Mouse (Mus musculus) midbrain, embryonic 14.5 days (tissue): ENCODE measurements at regions not wholly inside any gene's neighbourhood (a gene's known extent, or its start where the extent isn't known, plus 50 kb on each side); places are given as distances from the start of the nearest gene placed in this dataset.

Experiments
- ATAC-seq: fragments of 200-750 bp; cut with Nextera tagmentation; 2 replicates; pipeline ENCODE4 v1.8.0; 2017; ENCODE audit warnings: moderate number of reproducible peaks, moderate library complexity; ENCODE audit not compliant: low FRiP score, low TSS enrichment
- DNase-seq: peaks from one replicate; pipeline ENCODE4 v3.0.0-alpha.2; 2015
- H3K27ac ChIP-seq: fragments of 300-500 bp; sonication (generic); replicated peaks from 2 replicates; pipeline ENCODE4 v1.5.1; 2014; ENCODE audit warnings: mild to moderate bottlenecking, low read depth, low read length, moderate library complexity
- H3K27me3 ChIP-seq: fragments of 300-500 bp; sonication (generic); 2 replicates; pipeline ENCODE4 v1.6.1; 2014; ENCODE audit warnings: low read length, control low read depth, mixed read lengths; ENCODE audit not compliant: control insufficient read depth, insufficient read depth
- H3K36me3 ChIP-seq: fragments of 300-500 bp; sonication (generic); 2 replicates; pipeline ENCODE4 v1.6.1; 2014; ENCODE audit warnings: low read length, control low read depth; ENCODE audit not compliant: control insufficient read depth, insufficient read depth
- H3K4me1 ChIP-seq: fragments of 300-500 bp; sonication (generic); 2 replicates; pipeline ENCODE4 v1.6.1; 2014; ENCODE audit warnings: mild to moderate bottlenecking, antibody characterized with exemption, low read length, control low read depth; ENCODE audit not compliant: control insufficient read depth, insufficient read depth
- H3K4me2 ChIP-seq: fragments of 300-500 bp; sonication (generic); 2 replicates; pipeline ENCODE4 v1.6.1; 2014; ENCODE audit warnings: mild to moderate bottlenecking, low read length, moderate library complexity
- H3K4me3 ChIP-seq: fragments of 300-500 bp; sonication (generic); replicated peaks from 2 replicates; pipeline ENCODE4 v1.5.1; 2014; ENCODE audit warnings: low read depth, low read length
- H3K9ac ChIP-seq: fragments of 300-500 bp; sonication (generic); replicated peaks from 2 replicates; pipeline ENCODE4 v1.6.1; 2014; ENCODE audit warnings: mild to moderate bottlenecking, low read length, moderate library complexity
- H3K9me3 ChIP-seq: fragments of 300-500 bp; sonication (generic); 2 replicates; pipeline ENCODE4 v1.6.1; 2016; ENCODE audit warnings: low read length, control low read depth, mixed read lengths; ENCODE audit not compliant: control insufficient read depth
- WGBS: fragments of 180-500 bp; shearing (Covaris S2); extraction: QIAGEN DNeasy Blood & Tissue Kit; methylation state at CpG from one replicate; pipeline ENCODE4 v1.1.7; 2014; 5-methylcytosine and 5-hydroxymethylcytosine counted together

DNA sequence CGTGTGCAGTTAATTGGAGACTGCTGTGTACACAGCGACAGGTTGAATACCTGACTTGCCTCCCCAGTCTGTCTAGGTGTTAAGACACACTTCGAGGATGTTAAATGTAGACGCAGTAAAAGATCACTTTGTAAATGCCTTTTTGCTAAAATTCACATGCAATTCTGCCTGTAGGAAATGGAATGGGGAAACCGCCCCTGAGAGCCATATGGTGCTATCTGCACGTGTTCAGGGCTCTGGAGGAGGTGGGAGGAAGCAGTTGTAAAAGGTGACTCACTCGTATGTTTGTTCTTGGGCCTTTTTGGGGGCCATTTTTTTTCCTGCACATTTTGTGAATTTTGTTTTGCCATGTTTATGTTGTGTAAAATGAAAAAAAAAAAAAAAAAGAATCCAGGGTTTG is 159.6 kb upstream of the Gjb5 start:
- Histone ChIP-seq H3K36me3 (no peaks in the 10 kb centered on the region), H3K27ac (no peak overlapping the region), H3K4me1 (no peaks in the 10 kb centered on the region), H3K9ac (no peak overlapping the region), H3K9me3 (no peaks in the 10 kb centered on the region), H3K4me3 (no peak overlapping the region), H3K27me3 (no peaks in the 10 kb centered on the region), H3K4me2 (no peak overlapping the region)
- no peak for DNase-seq
- ATAC-seq, result no peak
- 89% methylated on average over 7 of the region's 7 CpGs for WGBS

DNA sequence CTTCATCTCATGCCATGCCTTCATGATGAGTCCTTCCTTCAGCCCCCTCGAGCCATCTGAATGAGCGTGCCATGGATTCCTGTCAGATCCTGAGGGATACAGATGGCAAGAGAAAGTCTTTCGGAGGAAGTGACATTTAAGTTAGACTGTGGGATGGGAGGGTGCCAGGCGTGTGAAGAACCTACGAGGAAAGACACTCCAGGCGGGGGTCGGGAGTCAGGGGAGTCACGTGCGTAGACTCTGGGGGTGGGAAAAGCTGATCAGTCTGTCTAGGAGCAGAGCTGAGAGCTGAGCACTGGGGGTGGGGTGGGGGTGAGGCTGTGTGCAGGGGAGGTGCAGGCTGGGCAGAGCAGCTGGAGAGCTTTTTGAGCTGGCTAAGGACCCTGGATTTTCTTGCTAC is 152.0 kb upstream of the Gjb5 start:
- ATAC-seq, result no peak
- no peaks in the 10 kb centered on the region for H3K36me3 ChIP-seq
- 88% methylated on average over 9 of the region's 9 CpGs for WGBS
- H3K9me3 ChIP-seq, result no peaks in the 10 kb centered on the region
- no peak overlapping the region for H3K4me2 ChIP-seq
- no peak overlapping the region for H3K4me3 ChIP-seq
- H3K4me1 ChIP-seq, result no peaks in the 10 kb centered on the region
- H3K9ac ChIP-seq, result no peak overlapping the region
- H3K27me3 ChIP-seq, result no peaks in the 10 kb centered on the region
- DNase-seq, result no peak
- H3K27ac ChIP-seq, result no peak overlapping the region

DNA sequence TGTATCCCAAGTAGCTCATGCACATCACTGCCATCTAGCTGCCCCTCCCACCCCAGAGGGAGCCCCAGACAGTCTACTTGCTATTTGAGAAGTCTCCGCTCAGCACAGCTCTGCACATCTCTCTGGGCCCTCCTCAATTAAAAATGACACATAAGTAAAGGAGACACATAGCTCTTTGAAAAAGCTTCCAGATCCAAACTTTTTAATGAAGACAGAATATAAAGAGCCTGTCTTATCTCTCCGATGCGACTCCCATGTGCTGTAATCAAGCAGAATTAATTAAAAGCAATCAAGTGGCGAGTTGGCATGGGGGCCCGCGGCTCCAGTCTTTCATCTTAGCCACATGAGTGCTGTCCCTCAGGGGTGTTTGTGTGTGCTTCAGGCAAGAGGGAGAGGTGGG is 144.6 kb upstream of the Gjb5 start:
- Histone ChIP-seq H3K27me3 (no peaks in the 10 kb centered on the region), H3K4me3 (no peak overlapping the region), H3K36me3 (no peaks in the 10 kb centered on the region), H3K4me1 (no peaks in the 10 kb centered on the region), H3K9me3 (no peaks in the 10 kb centered on the region), H3K27ac (no peak overlapping the region), H3K9ac (no peak overlapping the region), H3K4me2 (no peak overlapping the region)
- WGBS, result 75% methylated on average over 6 of the region's 6 CpGs
- no peak for ATAC-seq
- DNase-seq, result no peak

- Histone ChIP-seq H3K9me3 (no peaks in the 10 kb centered on the region), H3K36me3 (no peaks in the 10 kb centered on the region), H3K27me3 (no peaks in the 10 kb centered on the region), H3K27ac (no peak overlapping the region), H3K4me2 (no peak overlapping the region), H3K4me1 (no peaks in the 10 kb centered on the region), H3K4me3 (no peak overlapping the region), H3K9ac (no peak overlapping the region)
- ATAC-seq, result no peak
- 89% methylated on average over 7 of the region's 7 CpGs for WGBS
- no peak for DNase-seq
Measured at GRCm38 (mm10) chr4:127501881-127502280, 143.9 kb upstream of the Gjb5 start.

DNA sequence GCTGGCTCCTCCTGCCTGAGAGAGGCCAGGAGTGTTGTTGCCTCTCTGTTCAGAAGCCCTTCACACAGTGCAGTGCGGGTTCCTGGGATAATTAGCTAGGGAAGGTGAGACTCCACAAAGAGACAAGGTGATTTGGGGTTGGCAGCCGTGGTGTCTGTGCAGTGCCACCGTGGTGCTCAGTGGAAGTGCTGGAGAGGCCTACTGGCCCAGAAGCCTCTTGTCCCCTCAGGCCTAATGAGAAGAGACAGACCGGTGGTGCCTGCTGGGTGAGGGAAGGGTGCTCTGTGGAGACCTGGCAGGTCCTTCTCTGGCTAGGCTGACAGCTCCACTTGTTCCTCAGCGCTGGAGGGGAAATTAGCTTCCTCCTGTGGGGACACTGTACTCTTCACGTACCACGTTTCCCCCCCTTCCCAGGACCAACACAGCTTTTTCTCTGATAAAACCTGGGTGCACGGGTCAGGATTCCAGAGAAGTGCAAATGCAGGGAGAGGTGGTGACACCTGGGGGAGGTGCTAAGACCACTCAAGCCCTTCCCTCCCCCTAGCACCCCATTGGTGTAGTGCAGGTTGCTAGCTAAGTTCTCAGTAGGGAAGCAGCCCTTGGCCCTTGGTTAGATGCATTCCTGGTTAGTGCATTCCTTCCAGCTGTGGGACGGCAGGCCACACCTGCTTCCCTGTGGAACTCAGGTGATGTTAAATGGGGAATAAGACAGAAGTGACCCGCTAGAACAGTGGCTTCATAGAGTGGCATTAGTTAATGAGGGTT is 129.2 kb upstream of the Gjb5 start:
- DNase-seq, result no peak
- Histone ChIP-seq H3K9ac (no peak overlapping the region), H3K4me1 (no peaks in the 10 kb centered on the region), H3K27ac (no peak overlapping the region), H3K9me3 (no peaks in the 10 kb centered on the region), H3K36me3 (no peaks in the 10 kb centered on the region), H3K4me3 (no peak overlapping the region), H3K4me2 (no peak overlapping the region), H3K27me3 (no peaks in the 10 kb centered on the region)
- 45% methylated on average over 10 of the region's 10 CpGs for WGBS
- no peak for ATAC-seq

DNA sequence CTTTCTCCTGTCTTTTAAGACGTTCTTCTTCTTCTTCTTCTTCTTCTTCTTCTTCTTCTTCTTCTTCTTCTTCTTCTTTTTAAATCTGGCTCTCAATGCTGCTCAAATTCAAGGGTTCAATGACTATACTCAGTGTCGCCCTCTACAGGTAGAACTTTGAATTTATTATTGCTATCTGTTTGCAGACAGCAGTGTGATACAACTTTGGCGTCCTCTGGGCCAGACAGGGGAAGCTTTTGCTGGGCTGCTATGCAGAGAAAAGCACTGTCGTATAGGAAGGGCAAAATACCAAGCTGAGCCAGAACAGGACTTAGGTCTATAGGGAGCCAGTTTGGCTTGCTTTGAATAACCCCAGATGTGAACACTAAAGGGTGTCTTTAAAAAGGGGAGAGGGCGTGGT is 127.3 kb upstream of the Gjb5 start:
- Histone ChIP-seq H3K9me3 (no peaks in the 10 kb centered on the region), H3K9ac (no peak overlapping the region), H3K27ac (no peak overlapping the region), H3K27me3 (no peaks in the 10 kb centered on the region), H3K4me2 (no peak overlapping the region), H3K4me1 (no peaks in the 10 kb centered on the region), H3K4me3 (no peak overlapping the region), H3K36me3 (no peaks in the 10 kb centered on the region)
- DNase-seq, result peak; percentile 19
- no peak for ATAC-seq
- WGBS, result 81% methylated on average over 5 of the region's 5 CpGs

DNA sequence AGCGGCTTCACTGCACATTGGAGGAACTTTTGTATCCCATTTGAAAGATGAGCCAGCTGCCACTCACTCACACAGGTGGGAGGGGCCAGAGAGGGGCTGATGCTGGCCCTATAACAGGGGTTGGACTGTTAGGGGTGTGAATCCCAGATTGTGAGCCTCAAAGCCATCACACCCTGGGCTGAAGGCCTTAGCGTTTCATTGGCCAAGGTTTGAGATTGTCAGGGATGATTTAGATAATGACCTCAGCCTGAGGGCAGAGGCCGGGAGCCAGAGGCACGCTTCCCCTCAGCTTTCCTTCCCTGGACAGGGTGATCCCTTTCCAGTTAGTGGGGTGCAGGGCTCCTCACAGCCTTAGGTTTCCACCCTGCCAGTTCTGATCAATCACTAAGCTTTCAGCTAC is 124.5 kb upstream of the Gjb5 start:
- H3K36me3 ChIP-seq, result no peaks in the 10 kb centered on the region
- H3K9ac ChIP-seq, result no peak overlapping the region
- no peak overlapping the region for H3K27ac ChIP-seq
- no peak for DNase-seq
- no peaks in the 10 kb centered on the region for H3K27me3 ChIP-seq
- ATAC-seq, result no peak
- H3K9me3 ChIP-seq, result no peaks in the 10 kb centered on the region
- 70% methylated on average over 4 of the region's 4 CpGs for WGBS
- H3K4me2 ChIP-seq, result no peak overlapping the region
- H3K4me1 ChIP-seq, result no peaks in the 10 kb centered on the region
- H3K4me3 ChIP-seq, result no peak overlapping the region

- no peaks in the 10 kb centered on the region for H3K9me3 ChIP-seq
- 84% methylated on average over 5 of the region's 5 CpGs for WGBS
- H3K27me3 ChIP-seq, result no peaks in the 10 kb centered on the region
- no peaks in the 10 kb centered on the region for H3K4me1 ChIP-seq
- DNase-seq (no peak), ATAC-seq (no peak)
- H3K4me3 ChIP-seq, result no peak overlapping the region
- no peak overlapping the region for H3K4me2 ChIP-seq
- H3K9ac ChIP-seq, result no peak overlapping the region
- no peaks in the 10 kb centered on the region for H3K36me3 ChIP-seq
- H3K27ac ChIP-seq, result no peak overlapping the region
Measured at GRCm38 (mm10) chr4:127480339-127480738, 122.4 kb upstream of the Gjb5 start.

GRCm38 (mm10) chr4:127469877-127470276 is 111.9 kb upstream of the Gjb5 start:
- Histone ChIP-seq H3K9ac (no peak overlapping the region), H3K4me2 (no peak overlapping the region), H3K27ac (no peak overlapping the region), H3K9me3 (no peaks in the 10 kb centered on the region), H3K36me3 (no peaks in the 10 kb centered on the region), H3K4me3 (no peak overlapping the region), H3K4me1 (no peaks in the 10 kb centered on the region), H3K27me3 (no peaks in the 10 kb centered on the region)
- WGBS, result 91% methylated on average over 7 of the region's 7 CpGs
- no peak for DNase-seq
- no peak for ATAC-seq
